Mouse (Mus musculus): Measurements from ENCODE around the gene Cldn7. TPM values are rescaled to one million over a fixed set of nuclear protein-coding genes. Genes with fewer than 3 reads are reported as not detected.
"Not testable (repeated sequence)": the region's sequence is repeated elsewhere in the genome, so short reads cannot be mapped to it uniquely, and the experiment has no call there.

Gene Cldn7
- total RNA-seq (2015; ENCODE audit: low replicate concordance), result not detected in 2 replicates
- not detected in 2 replicates for total RNA-seq (2017; ENCODE audit: low replicate concordance)

DNA sequence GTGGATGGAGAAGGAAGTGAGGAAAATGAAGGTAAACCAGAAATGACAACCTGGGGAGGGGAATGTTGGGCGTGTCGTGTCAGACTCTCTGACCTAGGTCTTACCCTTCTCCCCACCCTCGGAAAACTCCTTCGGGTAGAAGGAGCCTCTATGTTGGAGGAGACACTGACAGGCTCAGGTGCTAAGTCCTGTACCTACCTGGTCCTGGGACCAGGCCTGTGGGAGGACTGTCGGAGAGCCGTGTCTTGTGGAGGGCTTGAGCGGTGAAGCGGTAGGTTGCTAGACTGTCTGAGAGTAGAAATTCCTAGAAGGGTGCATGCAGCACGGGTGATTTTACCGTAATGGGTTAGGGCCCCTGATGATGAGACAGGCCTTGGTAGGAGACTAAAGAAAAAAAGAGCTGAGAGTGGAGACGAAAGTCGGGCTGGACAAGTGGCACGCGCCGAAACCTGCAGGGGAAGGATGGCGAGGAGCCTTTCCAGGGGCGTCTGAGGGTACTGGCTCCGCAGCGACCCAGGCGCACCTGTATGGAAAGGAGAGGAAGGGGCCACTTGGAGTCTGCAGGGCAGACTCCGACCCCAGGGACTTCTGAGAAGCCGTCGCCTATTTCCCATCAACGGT lies at the start of gene Cldn7:
TSS of gene Cldn7 (plus strand) at position 130 of the 621 bp plus-strand sequence.
- ATAC-seq (replicated peaks; ENCODE audit: low FRiP score, poor library complexity, severe bottlenecking), result no peak

GRCm38 (mm10) chr11:69914917-69915430 lies 49.6 kb upstream of the Cldn7 start:
- no peak for ATAC-seq (replicated peaks; ENCODE audit: low FRiP score, poor library complexity, severe bottlenecking)

DNA sequence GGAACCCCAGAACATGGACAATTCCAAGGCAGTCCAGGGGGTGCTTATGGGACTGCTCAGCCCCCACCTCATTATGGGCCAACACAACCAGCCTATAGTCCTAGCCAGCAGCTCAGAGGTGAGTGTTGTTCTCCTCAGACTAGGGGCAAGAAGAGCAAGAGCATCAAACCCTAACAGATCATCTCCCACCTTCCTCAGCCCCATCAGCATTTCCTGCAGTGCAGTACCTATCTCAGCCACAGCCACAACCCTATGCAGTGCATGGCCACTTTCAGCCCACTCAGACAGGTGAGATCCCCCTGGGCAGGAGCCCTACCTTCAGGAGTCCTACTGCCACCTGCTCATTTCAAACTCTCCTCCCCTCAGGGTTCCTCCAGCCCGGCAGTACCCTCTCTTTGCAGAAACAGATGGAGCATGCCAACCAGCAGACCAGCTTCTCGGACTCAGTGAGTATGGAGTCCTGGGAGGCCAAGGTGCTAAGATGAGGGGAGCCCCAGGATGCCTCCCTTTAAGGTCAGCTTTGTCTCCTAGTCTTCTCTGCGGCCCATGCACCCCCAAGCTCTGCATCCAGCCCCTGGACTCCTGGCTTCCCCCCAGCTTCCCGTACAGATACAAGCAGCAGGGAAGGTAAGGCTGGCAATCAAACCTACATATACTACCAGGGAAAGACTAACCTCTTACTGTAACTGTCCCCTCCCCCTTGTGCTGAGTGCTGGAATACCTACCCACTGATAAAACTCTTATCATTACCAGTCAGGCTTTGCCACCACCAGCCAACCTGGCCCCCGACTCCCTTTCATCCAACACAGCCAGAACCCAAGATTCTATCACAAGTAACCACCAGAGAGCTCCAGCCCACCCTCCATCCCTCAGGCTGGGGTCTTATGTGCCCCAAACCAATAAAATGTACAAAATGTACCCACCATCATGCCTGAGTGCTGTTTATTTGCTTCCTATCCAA lies 48.6 kb upstream of the Cldn7 start:
- ATAC-seq (replicated peaks; ENCODE audit: low FRiP score, poor library complexity, severe bottlenecking), result peak; percentile 62

GRCm38 (mm10) chr11:69916652-69917378 lies 47.8 kb upstream of the Cldn7 start:
- not testable (repeated sequence) for ATAC-seq (replicated peaks; ENCODE audit: low FRiP score, poor library complexity, severe bottlenecking)

- no peak for ATAC-seq (replicated peaks; ENCODE audit: low FRiP score, poor library complexity, severe bottlenecking)
Measured at GRCm38 (mm10) chr11:69917379-69917948, 47.1 kb upstream of the Cldn7 start.

DNA sequence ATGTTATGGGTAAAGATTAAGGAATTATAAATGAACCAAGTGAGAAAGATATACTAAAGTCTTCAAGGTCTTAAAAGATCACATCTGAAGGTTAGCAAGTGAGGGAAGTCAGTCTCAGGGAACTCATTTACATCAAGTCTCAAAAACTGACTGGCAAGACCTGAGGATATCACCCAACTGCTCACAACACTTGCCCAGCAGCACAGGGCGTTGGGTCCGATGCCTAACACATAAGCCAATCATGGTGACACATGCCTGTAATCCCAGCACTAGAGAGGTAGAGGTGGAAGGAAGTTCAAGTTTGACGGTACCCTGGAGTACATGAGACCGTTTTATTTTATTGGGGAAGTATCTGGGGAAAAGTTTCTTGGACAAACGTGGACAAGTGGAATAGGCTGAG lies 46.5 kb upstream of the Cldn7 start:
- ATAC-seq (replicated peaks; ENCODE audit: low FRiP score, poor library complexity, severe bottlenecking), result no peak

GRCm38 (mm10) chr11:69919053-69919452 lies 45.5 kb upstream of the Cldn7 start:
- no peak for ATAC-seq (replicated peaks; ENCODE audit: low FRiP score, poor library complexity, severe bottlenecking)

GRCm38 (mm10) chr11:69919661-69920265 lies 44.8 kb upstream of the Cldn7 start:
- peak; percentile 64 for ATAC-seq (replicated peaks; ENCODE audit: low FRiP score, poor library complexity, severe bottlenecking)

DNA sequence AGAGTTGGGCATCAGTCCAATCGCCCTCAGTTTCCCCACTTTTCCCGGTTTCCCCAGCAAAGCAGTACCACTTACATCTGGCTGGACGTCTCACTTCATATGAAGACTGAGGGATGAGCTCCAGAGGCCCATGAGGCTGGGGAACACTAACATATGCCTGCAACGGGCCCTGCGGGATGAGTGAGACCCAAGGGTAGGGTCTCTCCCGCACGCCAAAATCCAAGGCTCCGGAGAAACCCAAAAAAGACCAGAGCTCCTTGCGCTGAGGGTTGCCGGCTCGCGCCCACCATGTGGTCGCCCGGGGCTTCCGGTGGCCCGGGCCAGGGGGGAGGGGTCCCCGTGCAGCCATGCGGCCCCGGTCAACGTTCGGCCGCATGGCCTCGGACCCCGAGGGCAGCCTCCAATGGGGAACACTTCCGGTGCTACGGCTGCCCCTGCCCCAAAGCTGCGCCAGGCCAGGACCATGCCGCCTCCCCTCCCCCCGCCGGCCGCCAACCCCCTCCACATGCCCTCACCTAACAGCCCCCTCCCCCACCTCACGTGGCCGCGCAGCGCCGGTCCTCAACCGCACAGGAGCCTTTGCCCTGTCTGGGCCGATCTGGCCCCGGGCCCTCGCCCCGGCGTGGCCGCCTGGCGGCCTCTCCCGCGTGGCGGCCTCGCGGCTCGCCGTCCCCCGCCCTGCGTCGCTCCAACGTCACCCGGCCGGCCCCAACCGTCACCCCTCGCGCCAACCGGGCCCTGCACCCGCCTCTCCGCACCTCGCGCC lies 44.1 kb upstream of the Cldn7 start:
- ATAC-seq (replicated peaks; ENCODE audit: low FRiP score, poor library complexity, severe bottlenecking), result no peak

DNA sequence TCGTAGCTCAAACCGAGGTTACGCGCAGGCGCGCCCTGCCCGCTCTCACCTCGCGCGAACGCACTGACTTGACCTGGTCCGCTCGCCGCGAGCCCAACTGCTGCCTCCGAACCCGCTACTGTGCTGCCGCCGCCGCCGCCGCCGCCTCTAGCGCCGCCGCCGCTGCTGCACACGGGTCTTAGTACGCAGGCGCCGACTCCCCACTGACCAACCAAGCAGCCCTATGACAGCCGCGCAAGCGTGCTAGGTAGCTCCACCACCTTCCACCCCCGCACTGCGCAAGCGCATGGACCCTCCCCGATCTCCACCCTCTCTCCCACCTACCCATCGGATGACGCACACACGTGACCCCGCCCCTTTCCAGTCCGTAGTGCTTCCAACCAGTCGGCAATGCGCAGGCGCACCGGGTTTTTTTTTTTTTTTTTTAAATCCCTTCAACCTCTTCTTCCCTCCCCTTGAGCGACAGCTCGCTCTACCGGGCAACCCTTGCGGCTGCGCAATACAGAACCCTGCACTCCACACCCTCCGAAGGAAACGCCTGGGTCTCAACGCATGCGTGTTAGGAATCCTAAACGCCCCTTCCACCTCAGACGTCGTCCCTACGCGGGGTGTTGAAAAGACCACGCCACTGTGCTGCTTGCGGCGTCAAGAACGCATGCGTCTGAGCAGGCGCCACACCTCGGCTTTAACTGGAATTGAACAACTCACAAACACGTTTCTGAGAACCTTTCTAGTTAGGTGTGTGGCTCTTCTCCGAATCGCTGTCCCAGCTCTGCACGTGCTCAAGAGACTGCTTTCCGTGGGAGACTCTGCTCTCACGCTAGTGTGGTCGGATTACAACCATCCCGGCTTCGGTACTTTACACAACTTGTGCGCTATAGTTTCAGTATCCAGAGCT lies 43.2 kb upstream of the Cldn7 start, which contains the start of gene Eif5a:
TSS of gene Eif5a (minus strand) at position 845 of the 898 bp plus-strand sequence.
- ATAC-seq (replicated peaks; ENCODE audit: low FRiP score, poor library complexity, severe bottlenecking), result peak; percentile 78

- no peak for ATAC-seq (replicated peaks; ENCODE audit: low FRiP score, poor library complexity, severe bottlenecking)
Measured at GRCm38 (mm10) chr11:69922012-69922756, 42.4 kb upstream of the Cldn7 start.

- no peak for ATAC-seq (replicated peaks; ENCODE audit: low FRiP score, poor library complexity, severe bottlenecking)
Measured at GRCm38 (mm10) chr11:69922796-69923195, 41.8 kb upstream of the Cldn7 start.

- ATAC-seq (replicated peaks; ENCODE audit: low FRiP score, poor library complexity, severe bottlenecking), result no peak
Measured at GRCm38 (mm10) chr11:69927501-69927900, 37.1 kb upstream of the Cldn7 start.

DNA sequence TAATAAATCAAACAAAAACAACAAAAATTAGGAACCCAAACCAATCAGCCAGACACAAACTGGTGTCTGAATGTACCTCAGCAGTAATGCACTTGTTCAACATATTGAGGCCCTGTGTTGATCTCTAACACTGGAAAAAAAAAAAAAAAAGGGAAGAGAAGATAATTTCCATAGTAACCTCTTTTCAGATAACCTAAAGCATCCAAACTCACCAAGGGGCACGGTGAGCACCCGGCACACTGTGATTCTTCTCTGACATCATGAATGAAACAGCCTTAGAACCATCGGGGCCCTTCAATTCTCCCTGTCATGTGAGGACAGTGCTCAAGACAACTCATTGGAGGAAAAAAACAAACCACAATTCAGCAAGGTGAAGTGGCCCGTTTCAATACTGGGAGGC lies 34.9 kb upstream of the Cldn7 start:
- no peak for ATAC-seq (replicated peaks; ENCODE audit: low FRiP score, poor library complexity, severe bottlenecking)

DNA sequence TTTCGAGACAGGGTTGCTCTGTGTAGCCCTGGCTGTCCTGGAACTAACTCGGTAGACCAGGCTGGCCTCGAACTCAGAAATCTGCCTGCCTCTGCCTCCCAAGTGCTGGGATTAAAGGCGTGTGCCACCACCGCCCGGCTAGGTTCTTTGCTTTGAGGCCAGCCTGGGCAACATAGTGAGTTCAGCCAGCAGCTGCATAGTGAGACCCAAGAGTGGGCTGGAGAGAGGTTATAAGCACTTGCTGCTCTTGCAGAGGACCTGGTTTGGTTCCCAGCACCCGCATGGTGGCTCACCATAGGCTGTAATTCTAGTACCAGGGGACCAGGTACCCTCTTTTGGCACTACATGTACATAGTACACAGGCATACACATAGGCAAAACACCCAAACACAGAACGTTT lies 34.4 kb upstream of the Cldn7 start:
- ATAC-seq (replicated peaks; ENCODE audit: low FRiP score, poor library complexity, severe bottlenecking), result not testable (repeated sequence)

DNA sequence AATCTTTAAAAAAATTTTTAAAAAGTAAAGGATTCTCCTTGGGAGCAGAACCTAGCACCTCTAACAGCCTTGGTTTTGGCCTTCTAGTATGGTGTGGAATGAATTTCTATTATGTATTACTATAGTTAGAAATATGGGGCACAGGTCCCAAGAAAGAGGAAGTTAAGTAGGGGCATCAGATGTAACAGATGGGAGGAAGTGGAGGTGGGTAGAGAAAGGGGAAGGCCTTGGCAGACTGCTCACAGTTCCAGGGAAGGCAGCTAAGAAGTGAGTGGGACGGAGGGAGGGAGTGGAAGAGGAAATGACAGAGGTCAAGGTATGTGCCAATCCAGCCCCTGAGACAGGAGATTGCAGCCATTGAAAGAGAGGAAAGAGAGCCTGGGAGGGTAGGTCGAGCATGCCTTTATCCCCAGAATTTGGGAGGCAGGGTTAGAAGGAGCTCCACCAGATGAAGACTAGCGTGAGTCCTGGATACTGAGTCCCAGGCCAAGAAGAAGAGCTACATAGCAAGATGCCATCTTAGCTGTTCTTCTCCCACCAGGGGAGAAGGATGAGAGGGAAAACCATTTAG lies 33.5 kb upstream of the Cldn7 start:
- ATAC-seq (replicated peaks; ENCODE audit: low FRiP score, poor library complexity, severe bottlenecking), result no peak

DNA sequence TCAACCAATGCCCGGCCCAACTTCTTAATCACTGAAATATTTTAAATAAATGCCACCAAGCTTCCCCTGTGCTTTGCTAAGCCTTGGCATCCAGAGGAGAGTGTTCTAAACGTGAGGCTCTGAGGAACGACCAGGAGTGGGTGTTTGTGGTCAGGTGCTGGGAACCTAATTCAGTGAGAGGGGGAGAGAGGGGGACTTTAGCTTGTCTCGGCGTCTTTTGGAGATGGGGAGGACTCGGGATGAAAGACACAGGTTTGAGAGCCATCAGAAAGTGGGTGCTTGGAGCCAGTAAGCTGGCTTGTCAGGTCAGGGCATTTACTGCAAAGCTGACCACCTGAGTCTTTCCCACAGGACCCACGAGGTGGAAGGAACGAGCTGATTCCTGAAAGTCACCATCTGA lies 32.8 kb upstream of the Cldn7 start:
- ATAC-seq (replicated peaks; ENCODE audit: low FRiP score, poor library complexity, severe bottlenecking), result no peak

All from erythroid progenitor cell, adult 5-6 weeks (primary cell).